Mouse (Mus musculus) heart, adult 18-20 months (tissue): ENCODE measurements at regions not wholly inside any gene's neighbourhood (a gene's known extent, or its start where the extent isn't known, plus 50 kb on each side); places are given as distances from the start of the nearest gene placed in this dataset.
"Not testable (repeated sequence)": the region's sequence is repeated elsewhere in the genome, so short reads cannot be mapped to it uniquely, and the experiment has no call there.

Experiments
- DNase-seq, 2 experiments: peaks; one replicate each; pipeline ENCODE4 v3.0.0; 2021 to 2022; ENCODE audit warnings: mixed read lengths in 1 of 2

GRCm38 (mm10) chr12:19646071-19646470, 308.2 kb upstream of the Gm21863 start:
- peak in 1 of 2 experiments; percentile 22 for DNase-seq

GRCm38 (mm10) chr12:19668541-19668940, 285.8 kb upstream of the Gm21863 start:
- DNase-seq = not testable (repeated sequence)

- DNase-seq = not testable (repeated sequence)
Measured at GRCm38 (mm10) chr12:19670636-19671035, 283.7 kb upstream of the Gm21863 start.
